Mouse (Mus musculus) liver, embryonic 14.5 days (tissue): ENCODE results near the gene Rhoj.

Source experiments
- CTCF ChIP-seq: IDR thresholded peaks from 2 replicates; pipeline ENCODE4 v1.5.1; 2016; ENCODE audit warnings: antibody characterized with exemption, low read depth, control low read depth
- EP300 ChIP-seq: IDR thresholded peaks from 2 replicates; pipeline ENCODE4 v1.6.1; 2016; ENCODE audit warnings: antibody characterized with exemption, low read depth

GRCm38 (mm10) chr12:75362456-75362855 lies 54.3 kb downstream of the Rhoj start:
- TF ChIP-seq CTCF (no peak), EP300 (no peak)
